Comparison of ENCODE assay signal across 8 mouse cellular contexts in genomic region chr12:40133573-40134271, GRCm38 (mm10). TPM values are rescaled to one million over a fixed set of nuclear protein-coding genes. Genes with fewer than 3 reads are reported as not detected.
DNase-seq lines count a peak whose midpoint lies in the region; ATAC-seq lines count a peak whose summit lies in the region.

TSS of gene Scin (minus strand) at chr12:40134228.

- 0 out of 2 replicates have a peak, but pooled peaks have one; percentile 52 for ATAC-seq in erythroid progenitor cell, adult 5-6 weeks (replicated peaks; ENCODE audit: low FRiP score, poor library complexity, severe bottlenecking)
- ATAC-seq in hindbrain, embryonic 16.5 days: peak; percentile 40

- no peaks in the 10 kb centered on the region for H3K36me3 ChIP-seq in hindbrain, embryonic 16.5 days (ENCODE audit: control insufficient read depth, insufficient read depth, low read length)

- no peaks in the 10 kb centered on the region for H3K9me3 ChIP-seq in hindbrain, embryonic 16.5 days (ENCODE audit: control insufficient read depth, low read length)

- DNase-seq in adrenal gland, adult (ENCODE audit: inconsistent age in 2 of 2, low spot score in 1 of 2): peak; percentile 9 to 51
- no peak for DNase-seq in adrenal gland, adult 8-10 months
- DNase-seq in ES-CJ7 (ENCODE audit: low read depth, low spot score) (peak; percentile 16), liver (peak; percentile 16)
- peak; percentile 50 for DNase-seq in neural tube, embryonic 10.5 days (ENCODE audit: extremely low spot score, low spot score)
- DNase-seq in c-Kit-positive CD71-positive TER-119-positive erythroid progenitor cells, embryonic 14.5 days (ENCODE audit: low spot score): no peak

- H3K9ac ChIP-seq in hindbrain, embryonic 16.5 days (ENCODE audit: low read depth, low read length): peak within 1 kb of the TSS; percentile 55

- H3K4me1 ChIP-seq in hindbrain, embryonic 16.5 days (ENCODE audit: control insufficient read depth, insufficient read depth, low read depth, low read length): peaks cover 11% of the 10 kb centered on the region

- H3K27ac ChIP-seq in hindbrain, embryonic 16.5 days (ENCODE audit: low read depth, low read length): no peak within 1 kb of the TSS

- peak within 1 kb of the TSS; percentile 48 for H3K4me3 ChIP-seq in hindbrain, embryonic 16.5 days (ENCODE audit: low read length)

- WGBS in hindbrain, embryonic 16.5 days: under 1% methylated on average over 39 of the region's 39 CpGs

- peak within 1 kb of the TSS; percentile 92 for H3K4me2 ChIP-seq in hindbrain, embryonic 16.5 days (ENCODE audit: low read length)

- H3K27me3 ChIP-seq in hindbrain, embryonic 16.5 days (replicated peaks; ENCODE audit: control insufficient read depth, insufficient read depth, low read length): no peaks in the 10 kb centered on the region

RNA-seq across cellular contexts. Expression of gene Scin, which starts in this region (rescaled TPM):
- 1 to 10 TPM; 1.7 to 2.4 (median 2.1) TPM for total RNA-seq in adrenal gland, adult 8-10 months (2022)
- 1.1 TPM in 1 of 2 replicates, not detected in the other for total RNA-seq in erythroid progenitor cell, adult 5-6 weeks (2015; ENCODE audit: low replicate concordance)
- total RNA-seq in erythroid progenitor cell, adult 5-6 weeks (2017; ENCODE audit: low replicate concordance): not detected in 2 replicates
- 0.21 TPM in 1 of 2 replicates, not detected in the other for polyA plus RNA-seq in hindbrain, embryonic 16.5 days (2015; fragmentation: Nextera tagmentation; extraction: Ambion mirVana)

Comparison
In these comparisons a context has a peak if more than half of its experiments do, and no peak if none do; other contexts are left out.
1. DNase-seq: peak in adrenal gland, adult (2 of 2), ES-CJ7 (single experiment), liver (single experiment) and neural tube, embryonic 10.5 days (single experiment); none in adrenal gland, adult 8-10 months (single experiment) and c-Kit-positive CD71-positive TER-119-positive erythroid progenitor cells, embryonic 14.5 days (single experiment).
2. Peak in ATAC-seq, H3K4me3 ChIP-seq, H3K9ac ChIP-seq and H3K4me2 ChIP-seq in hindbrain, embryonic 16.5 days; RNA of the gene not detected or under 1 TPM.